Mouse (Mus musculus) Muller cell, postnatal 12 days (primary cell): ENCODE data around the gene Fahd2a.

Experiments
- DNase-seq: peaks from one replicate; pipeline ENCODE4 v3.0.0-alpha.2; 2015; ENCODE audit errors: inconsistent ontology term

Fahd2a gene

DNA sequence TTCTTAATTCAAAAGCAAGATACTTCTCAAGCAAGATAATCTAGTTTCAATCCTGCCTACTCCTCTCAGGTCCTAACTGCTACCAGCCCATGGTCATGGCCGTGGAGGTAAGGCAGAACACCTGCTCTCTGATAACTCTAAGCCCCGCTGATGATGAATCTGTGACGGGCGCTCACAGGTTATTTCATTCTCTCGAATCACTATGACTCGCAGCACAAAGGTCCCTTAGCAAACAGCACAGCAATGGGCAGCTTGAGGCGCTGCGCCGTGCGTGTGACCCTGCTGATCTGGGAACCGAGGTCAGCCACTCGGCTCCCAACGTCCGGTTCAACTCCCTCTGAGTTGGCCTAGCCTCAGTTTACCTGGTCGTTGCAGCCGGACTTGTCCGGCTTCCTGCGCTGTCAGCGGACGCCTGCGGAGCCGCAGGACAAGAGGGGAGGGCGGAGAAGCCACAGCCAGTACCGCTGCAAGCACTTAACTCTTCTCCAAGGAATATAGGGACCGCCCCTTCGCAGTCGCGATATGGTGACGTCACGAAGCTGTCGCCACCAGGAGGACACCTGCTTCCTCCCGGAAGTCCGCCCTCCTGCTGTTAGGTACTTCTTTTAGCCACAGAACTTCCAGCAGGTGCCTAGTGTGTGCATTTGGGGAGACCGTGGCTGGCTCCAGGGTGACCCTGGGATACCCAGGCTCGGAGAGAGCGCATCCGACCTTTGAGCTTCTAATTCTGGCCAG, at the start of gene Fahd2a:
Fahd2a (minus strand) TSS at position 511 of the 735 bp plus-strand sequence.
- DNase-seq: peak; percentile 86

DNA sequence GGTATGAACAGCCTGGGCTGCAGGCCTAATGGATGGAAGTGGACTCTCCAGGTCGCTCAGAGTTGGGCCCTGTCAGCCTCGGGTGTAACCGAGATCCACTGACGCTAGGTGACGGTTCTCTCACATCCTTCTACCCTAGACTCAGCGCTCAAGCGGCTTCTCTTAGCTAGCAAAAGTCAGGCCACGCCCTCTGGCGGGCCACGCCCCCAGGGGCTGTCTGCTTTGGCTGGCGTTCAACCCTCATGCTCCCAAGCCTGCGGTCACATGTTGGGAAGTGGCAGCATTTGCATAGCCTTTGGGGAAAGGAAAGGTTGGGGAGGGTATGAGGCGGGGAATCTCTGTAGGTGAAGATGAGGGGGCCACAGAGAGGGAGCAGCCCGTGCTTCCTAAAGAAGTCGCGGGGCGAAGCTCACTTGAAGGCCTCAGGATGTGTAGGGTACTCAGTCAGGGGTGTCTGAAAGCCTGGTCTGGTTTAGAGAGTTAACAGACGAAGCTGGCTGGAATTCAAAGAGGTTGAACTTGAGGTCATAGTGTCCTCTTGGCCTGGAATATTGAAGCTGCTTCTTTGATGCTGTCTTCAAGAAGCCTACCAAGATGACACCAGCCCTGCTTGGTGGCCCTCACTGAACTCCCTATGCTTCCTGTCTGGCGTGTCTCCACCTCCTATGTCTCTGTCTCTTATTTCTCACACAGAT, 40.3 kb upstream of the Fahd2a start:
- peak; percentile 75 for DNase-seq

DNA sequence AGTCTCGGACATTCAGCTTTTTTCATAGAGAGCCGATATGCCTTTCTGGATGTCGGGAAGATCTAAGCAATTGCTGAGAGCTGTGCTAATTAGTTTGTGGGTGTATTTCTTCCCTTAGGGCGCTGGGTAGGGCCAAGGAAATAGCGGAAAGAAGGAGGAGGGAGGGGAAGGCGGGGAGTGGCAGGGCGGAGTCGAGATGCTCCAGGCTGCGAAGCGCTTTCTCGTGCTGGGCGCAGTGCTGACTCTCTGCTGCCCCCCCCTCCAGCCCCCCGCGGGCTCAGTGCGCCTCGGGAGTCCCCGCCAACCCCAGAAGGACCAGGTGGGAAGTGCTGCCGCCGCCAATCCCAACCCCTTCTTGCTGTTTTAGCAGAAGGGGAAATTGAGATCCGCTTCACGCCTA, 38.6 kb upstream of the Fahd2a start:
- peak; percentile 23 for DNase-seq

DNA sequence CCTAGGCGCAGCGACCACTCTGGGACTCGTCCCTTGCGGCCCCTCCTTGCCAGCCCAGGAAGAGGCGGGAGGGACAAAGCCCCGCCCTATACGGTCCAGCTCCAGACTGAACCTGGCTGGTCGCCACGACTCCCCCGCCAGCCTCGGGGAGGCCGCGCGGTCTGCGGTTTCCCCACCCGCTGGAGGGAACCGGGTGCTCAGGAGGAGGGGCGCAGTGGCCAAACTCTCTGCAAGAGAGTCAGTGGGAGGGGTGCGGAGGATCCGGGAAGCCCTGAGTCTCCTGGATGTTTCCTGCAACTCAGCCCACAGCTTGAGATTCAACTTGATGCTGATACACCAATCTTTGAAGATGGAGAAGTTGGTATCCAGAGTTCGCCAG, 38.2 kb upstream of the Fahd2a start:
- DNase-seq: peak; percentile 83

DNA sequence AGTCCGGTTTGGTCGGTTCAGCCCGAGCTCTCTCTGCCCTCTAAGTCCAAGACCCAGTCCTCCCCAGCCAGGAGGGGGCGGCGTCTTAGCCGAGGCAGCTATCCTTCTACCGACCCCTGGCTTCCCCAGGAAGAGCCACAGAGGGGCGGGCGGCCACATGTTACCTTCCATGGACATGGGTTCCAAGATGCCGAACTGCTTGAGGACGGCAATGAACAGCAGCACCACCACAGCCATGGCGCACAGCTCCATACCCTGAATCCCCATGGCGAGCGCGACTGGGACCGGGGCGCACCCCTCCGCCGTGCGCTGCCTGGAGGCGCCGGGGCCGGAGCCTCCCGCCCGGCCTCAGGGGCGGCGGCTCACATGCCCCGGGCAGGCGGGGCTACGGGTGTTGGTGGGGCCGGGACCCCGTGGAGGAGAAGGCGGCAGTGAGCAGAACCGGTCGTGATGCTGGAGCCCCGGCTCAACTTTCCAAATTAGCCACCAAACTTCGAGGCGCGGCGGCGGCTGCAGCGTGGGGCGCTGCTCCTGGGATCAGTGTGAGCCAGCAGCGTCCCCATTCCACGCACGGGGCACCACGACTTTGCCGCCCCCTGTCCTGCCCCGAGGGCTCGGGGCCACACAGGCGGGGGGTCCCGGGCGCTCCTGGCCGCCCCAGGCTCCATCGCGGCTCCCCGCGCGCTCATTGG, 37.6 kb upstream of the Fahd2a start:
- peak; percentile 36 for DNase-seq

DNA sequence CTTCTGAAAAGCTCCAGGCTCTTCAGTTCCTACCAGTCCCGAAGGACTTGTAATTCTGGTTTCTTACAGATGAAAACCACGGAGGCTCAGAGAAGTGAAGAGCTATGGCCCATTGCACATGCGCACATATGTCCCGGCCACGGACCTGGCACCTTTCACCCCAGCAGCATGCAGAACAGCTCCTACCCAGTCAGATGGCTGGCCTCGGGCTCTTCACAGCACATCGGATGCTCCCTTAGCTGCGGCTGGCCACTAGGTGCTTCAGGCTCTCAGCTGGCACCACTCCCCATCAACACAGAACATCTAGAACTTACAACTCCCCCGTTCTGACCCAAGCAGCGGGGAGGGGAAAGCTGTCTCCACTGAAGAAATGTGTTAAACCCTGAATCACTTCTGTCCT, 35.4 kb upstream of the Fahd2a start:
- no peak for DNase-seq

DNA sequence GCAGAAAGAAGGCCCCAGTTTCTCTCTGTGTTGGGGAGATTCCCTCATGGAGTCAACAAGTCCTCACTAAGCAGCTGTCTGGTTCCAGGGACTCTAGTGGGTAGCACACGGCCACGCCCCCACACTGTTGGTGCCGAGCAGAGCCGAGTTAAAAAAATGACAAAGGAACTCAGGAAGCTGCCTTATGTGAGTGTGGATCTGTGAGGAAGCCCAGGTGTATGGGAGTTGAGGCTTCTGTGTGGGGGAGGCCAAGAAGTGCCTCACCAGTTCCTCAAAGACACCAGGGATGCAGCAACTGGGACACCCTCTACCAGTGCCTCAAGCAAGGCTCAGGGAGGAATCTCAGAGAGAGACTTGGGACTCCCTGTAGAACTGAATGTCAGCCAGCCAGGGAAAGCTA, 34.8 kb upstream of the Fahd2a start:
- DNase-seq: no peak

DNA sequence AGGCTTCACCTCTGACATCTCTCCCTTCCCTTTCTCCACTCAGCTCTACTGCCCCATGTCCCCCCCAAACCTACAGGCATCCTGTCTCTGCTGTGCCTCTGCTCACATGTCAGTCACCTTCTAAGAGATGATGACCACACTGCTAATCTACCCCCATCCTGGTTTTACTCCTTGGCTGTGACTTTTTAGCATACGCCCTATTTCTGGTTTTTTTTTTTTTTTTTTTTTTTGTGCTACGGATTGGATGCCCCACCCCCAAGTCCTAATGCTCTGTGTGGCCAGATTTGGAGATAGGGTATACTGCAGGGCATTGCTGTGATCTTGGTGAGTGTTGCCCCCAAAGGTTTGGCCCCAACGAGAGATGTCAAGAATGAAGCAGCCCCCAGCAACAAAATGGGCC, 27.9 kb upstream of the Fahd2a start:
- no peak for DNase-seq

DNA sequence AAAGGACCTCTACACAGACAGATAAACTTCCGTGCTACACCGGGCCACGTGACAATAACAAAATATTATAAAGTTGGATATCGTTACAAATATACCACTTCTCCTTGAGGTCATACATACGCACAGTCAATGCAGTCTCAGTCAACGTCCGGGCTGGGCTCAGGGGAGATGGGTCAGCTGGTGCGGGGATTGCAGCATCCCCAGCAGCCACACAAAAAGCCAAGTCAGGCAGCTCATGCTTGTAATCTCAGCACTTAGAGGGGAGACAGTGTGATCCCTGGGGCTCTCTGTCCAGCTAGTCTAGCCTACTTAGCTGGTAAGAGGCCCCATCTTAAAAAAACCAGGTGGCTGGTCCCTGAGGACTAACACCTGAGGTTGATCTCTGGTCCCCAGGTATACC, 26.9 kb upstream of the Fahd2a start:
- no peak for DNase-seq

DNA sequence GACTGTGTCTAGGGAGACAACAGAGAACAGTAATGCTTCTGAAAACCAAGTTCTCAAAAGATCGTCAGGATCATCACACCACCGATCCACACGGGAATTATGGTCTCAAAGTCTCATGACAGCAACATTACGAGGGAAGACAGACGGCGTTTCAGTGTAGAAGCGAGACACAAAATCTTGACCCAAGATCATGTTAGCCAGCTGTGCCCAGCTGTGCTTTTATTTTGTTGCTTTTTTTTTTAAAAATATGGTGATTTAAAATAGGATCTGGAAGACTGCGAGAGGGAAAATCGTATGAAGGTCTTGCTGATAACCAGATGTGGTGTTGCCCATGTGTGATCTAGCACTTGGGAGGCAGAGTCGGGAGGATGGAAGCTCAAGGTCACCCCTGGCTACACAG, 26.3 kb upstream of the Fahd2a start:
- DNase-seq: no peak

DNA sequence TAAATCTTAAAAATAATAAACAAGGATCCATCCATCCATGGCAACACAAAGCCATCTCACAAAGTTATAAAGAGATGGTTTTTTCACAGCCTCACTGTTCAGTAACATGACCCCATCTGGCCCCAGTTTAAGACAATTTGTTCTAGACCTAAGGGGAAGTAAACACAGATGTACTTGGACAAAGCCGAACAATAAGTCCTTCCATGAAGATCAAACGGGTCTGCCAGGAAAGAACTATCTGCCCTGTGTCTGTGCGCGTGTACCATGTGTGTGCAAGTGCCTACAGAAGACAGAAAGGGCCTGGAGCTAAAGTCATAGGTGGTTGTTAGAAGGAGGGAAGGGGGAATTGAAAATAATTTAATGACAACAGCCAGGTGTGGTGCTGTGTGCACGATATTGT, 25.8 kb upstream of the Fahd2a start:
- no peak for DNase-seq

DNA sequence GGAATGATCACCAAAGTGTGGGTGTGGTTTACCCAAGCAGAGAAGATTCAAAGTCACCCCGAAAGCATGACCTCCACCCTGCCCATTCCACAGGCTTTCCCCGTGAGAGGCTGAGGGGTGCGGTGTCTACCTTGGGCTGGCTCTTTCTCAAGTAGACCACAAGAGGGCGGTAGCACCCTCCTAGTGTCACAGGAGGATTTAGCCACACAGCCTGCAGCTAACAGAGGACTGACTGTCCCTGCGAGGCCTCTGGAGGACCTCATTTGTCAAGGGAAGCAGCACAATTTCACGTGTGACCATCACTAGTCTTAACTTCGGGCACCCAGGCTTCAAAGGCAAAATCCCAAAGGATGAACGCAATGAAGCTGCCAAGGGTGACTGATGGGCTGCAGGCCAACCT, 17.9 kb upstream of the Fahd2a start:
- DNase-seq: peak; percentile 51

DNA sequence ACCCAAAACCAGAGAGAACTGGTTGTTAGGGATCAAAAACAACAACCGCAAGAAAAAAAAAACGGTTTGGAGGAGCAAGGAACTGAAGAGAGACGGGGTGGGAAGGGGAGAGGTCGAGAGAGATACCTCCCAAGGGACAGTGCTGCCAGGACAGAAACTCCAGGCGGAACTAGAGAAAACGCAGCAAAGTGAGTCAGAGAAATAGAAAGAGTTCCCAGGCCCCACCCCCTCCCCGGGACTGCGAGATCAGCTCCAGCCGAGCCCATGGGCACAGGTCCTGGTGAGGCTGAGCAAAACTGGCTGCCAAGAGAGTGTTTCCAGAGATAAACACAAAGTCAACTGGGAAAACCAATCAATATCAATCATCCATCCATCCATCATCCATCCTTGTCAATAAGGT, 17.0 kb upstream of the Fahd2a start:
- DNase-seq: no peak

DNA sequence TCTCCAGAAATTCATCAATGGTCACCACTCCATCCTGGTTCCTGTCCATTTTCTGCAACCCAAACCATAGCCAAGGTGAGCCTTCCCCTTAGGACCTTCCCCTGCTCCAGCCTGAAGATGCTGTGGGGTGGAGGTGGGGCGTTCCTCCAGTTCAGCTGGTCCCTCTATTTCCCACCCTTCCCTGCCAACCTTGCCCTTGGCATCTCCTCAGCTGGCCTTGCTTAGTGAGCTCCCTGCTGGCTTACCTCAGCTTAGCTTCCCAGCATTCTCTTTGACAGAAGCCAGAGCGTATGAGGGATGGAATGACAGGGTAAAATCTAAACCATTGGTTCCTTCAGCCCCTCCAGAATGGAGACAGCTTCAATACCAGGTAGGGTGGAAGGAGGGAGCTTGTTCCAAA, 15.0 kb upstream of the Fahd2a start:
- no peak for DNase-seq

DNA sequence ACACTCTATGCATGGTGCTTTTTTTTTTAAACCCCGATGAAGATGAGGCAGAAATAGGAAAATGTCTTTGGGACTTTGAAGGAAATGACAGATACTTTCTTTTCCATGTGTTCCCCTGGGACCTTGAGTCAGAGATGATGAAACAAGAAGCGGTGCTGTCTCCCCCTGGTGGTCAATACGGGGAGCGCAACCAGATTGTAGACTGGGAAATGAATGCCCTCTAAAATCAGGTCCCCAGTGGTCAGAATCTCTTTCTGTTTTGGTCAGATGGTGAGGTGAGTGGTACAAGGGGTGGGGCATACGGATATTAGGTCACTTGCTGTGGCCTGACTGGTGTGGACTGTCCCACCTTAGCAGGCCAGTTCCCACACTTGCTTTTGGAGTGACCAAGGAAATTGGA, 9.4 kb upstream of the Fahd2a start:
- DNase-seq: peak; percentile 75

DNA sequence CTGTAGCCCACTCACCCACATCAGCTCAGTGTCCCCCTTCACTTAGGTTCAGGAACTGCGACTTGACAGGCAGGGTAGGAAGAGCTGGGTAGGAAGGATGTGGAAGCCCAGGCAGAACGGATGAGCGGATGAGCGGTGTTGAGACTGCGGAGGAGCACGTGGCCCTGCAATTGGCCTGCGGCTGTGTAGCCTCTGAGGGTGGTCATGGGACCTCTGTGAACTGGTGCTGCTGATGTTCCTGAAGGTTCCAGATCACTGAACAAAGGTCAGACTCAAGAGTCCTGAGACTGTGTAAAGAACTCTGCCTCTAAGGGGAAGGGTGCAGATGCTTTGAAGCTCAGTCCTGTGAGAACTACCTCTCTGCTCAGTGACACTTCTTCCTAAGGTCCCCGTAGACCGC, 8.8 kb upstream of the Fahd2a start:
- DNase-seq: no peak

DNA sequence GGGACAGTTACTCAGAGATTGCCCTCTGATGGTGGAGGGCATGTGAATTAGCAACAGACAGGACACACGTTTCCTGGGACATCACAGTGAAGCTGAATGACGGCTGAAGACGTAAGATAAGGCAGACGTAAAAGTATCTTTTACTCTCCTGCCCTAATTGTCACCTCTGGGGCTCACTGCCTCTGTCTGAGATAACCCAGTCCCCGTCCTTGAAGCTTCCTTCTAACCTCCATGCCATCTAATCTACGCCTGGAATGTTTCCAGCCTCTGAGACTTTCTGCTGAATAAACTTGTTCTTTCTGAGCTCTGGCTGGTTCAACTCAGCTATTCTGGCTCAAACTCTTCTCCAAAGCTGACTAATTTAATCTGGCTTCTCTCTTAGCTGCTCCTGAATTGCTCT, 7.4 kb upstream of the Fahd2a start:
- no peak for DNase-seq

DNA sequence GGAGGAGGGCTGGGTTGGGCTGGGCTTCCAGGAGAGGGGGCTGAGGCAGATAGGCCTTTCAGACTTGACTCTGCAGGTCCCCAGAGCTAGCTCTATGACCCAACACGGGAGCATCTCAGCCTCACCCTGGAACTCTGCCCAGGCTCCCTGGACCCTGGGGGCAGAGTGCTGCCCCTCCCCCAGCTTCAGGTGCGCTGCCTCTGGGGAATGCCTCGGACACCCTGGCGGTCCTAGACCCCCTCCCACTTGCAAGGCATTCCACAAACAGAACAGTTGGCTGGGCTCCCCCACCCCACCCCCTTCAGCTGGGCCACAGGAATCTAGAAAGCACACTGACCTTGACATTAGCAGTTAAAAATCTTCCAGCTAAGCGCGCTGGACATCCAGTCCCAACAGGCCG, 5.3 kb upstream of the Fahd2a start:
- DNase-seq: no peak

DNA sequence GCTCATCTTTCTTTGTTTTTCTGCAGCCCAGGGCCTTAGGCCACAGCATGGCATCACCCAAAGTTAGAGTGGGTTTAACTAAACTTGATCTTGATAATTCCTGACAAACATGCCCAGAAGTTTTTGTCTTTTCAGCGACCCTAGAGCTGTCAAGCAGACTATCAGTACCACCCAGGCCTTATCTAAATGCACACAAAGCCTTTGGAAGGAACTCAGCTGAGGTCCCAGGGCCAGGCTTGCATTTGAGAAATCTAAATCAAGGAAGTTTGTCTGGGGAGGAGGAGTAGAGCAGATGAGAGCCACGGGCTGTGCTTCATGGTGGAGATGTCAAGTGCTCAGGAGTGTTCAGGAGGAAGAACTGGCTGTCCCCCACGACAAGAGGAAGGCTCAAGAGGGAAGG, 2.5 kb upstream of the Fahd2a start:
- DNase-seq: no peak

DNA sequence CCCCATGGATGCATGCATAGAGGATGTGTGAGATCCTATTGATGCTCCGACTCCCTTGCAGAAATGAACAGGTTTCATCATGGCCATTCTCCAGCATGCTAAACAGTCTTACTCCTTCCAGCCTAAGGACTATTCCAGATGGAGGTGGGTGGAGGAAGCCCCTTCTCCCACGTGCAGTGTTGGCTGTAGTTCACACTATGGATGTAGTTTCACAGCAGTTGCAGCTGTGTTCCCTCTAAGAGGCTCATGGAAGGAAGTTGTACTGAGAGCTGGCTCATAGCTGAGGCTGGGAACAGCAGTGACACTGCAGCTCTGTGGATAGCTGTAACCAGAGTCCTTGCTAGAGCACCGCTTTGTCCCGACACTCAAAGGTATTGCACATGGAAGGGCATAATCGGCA, 6.7 kb downstream of the Fahd2a start:
- DNase-seq: no peak

DNA sequence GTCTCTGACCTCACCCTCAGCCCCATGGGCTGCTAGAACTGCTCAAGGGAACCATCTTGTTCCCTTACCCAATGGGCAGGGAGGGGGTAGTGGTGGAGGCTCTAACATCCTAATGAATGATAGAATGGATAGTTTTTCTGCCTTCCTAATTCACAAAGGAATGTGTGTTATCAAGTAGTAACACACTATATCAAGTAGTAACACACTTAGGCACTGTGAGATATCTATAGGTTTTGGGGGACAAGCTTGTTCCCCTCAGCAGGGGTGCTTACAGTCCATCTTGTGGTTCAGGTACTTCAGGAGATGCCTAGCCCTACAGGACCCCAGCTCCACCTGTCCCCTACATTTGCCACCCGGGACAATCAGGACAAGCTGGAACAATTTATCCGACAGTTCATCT, 8.8 kb downstream of the Fahd2a start:
- DNase-seq: no peak

DNA sequence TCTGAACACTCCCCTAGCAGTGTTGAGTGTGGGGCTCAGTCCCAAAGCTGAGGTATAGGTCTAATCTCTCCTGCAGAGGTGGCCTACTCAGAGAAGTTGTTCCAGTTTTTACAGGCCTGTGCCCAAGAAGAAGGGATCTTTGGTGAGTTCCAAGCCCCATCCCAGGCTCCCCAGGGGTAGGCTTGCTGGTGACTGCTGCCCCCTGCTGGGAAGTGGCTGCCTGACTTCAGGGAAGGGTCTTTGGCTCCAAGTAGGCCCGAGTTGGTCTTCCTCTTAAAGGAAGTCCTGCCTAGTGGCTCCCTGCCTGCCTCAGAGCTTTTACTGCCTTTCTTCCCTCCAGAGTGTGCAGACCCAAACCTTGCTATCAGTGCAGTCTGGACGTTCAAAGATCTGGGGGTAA, 9.2 kb downstream of the Fahd2a start:
- DNase-seq: no peak
